Mouse (Mus musculus) Patski (cell line): ENCODE data around the gene Apoc2. TPM values are rescaled to one million over a fixed set of nuclear protein-coding genes. Genes with fewer than 3 reads are reported as not detected.
"Not testable (repeated sequence)": the region's sequence is repeated elsewhere in the genome, so short reads cannot be mapped to it uniquely, and the experiment has no call there.

Experiments used
- ATAC-seq: fragments of 100-300 bp; one replicate; pipeline ENCODE4 v1.8.0; 2021
- CTCF ChIA-PET: fragments of 350-600 bp; sonication (Branson Sonifier 250); formaldehyde crosslinking; loops from one replicate; lab custom pipeline; 2022; ENCODE audit warnings: inconsistent platforms; lab: Charles Lee
- POLR2A ChIA-PET: fragments of 350-600 bp; sonication (Branson Sonifier 250); formaldehyde crosslinking; loops from one replicate; lab custom pipeline; 2022; ENCODE audit warnings: antibody characterized with exemption, inconsistent platforms; lab: Charles Lee
- DNase-seq: peaks from one replicate; pipeline ENCODE4 v3.0.0-alpha.2; 2011; ENCODE audit warnings: low read depth, low spot score
- H3K27me3 ChIP-seq: fragments of 371-371 bp; one replicate; pipeline ENCODE4 v1.5.1; 2021
- CTCF ChIP-seq: fragments of 100-300 bp; IDR thresholded peaks from one replicate; pipeline ENCODE4 v1.5.1; 2021
- in situ Hi-C: fragments of 300-500 bp; cut with MboI; formaldehyde crosslinking; loops from 3 replicates; pipeline ENCODE4 v1.11.1; 2018; ENCODE audit warnings: low pct_unique_long_range_greater_than_20kb, mixed read lengths
- polyA plus RNA-seq: library from polyadenylated mRNA; unstranded; gene quantifications from one replicate; pipeline ENCODE4 v1.2.3, GENCODE M21; 2021

Gene Apoc2
- polyA plus RNA-seq, 1 experiment from 2014 or later, result not detected

- ATAC-seq (peak; percentile 66), DNase-seq (no peak)
- in situ Hi-C loops, result no loop called here
- TF ChIP-seq CTCF, result no peak
- CTCF ChIA-PET, result interaction anchor here (1.0 to 3.8 kb wide), 3 partner anchors 10 to 27 kb away, joined by 4 to 22 read pairs (median 4); no protein-coding TSS in a partner anchor
- H3K27me3 ChIP-seq, result no peaks in the 10 kb centered on the region
- POLR2A ChIA-PET, result no interaction called here
These were observed 15.7 kb upstream of the Apoc2 start for GRCm38 (mm10) chr7:19693421-19693820.

GRCm38 (mm10) chr7:19691873-19692865 is 14.4 kb upstream of the Apoc2 start, which contains the start of gene Apoc1:
Gene Apoc1, minus strand, starts transcription at chr7:19692660.
- ATAC-seq (no peak), DNase-seq (no peak)
- ChIA-PET CTCF (interaction anchor here (1.0 to 3.8 kb wide), 3 partner anchors 9 to 26 kb away, joined by 4 to 22 read pairs (median 4); no protein-coding TSS in a partner anchor), POLR2A (no interaction called here)
- TF ChIP-seq CTCF, result no peak
- no peaks in the 10 kb centered on the region for H3K27me3 ChIP-seq
- in situ Hi-C loops, result no loop called here

- CTCF ChIA-PET, result interaction anchor here (1.9 kb wide), 1 partner anchor 22 kb away, joined by 7 read pairs; no protein-coding TSS in a partner anchor
- no peak for DNase-seq
- POLR2A ChIA-PET, result no interaction called here
- in situ Hi-C loops, result no loop called here
- no peaks in the 10 kb centered on the region for H3K27me3 ChIP-seq
- TF ChIP-seq CTCF, result no peak
- ATAC-seq, result no peak
These were observed 13.7 kb upstream of the Apoc2 start for GRCm38 (mm10) chr7:19691434-19691833.

GRCm38 (mm10) chr7:19690845-19691244 is 13.1 kb upstream of the Apoc2 start:
- ChIA-PET CTCF (interaction anchor here (1.9 kb wide), 1 partner anchor 22 kb away, joined by 7 read pairs; no protein-coding TSS in a partner anchor), POLR2A (interaction anchor here (0.7 kb wide), 2 partner anchors 8 to 221 kb away, joined by 3 to 4 read pairs; partner anchors contain the start of gene Apoe)
- DNase-seq (no peak), ATAC-seq (no peak)
- no peak for TF ChIP-seq CTCF
- no peaks in the 10 kb centered on the region for H3K27me3 ChIP-seq
- in situ Hi-C loops, result no loop called here

- TF ChIP-seq CTCF, result no peak
- ChIA-PET POLR2A (interaction anchor here (0.7 kb wide), 1 partner anchor 14 kb away, joined by 5 read pairs; no protein-coding TSS in a partner anchor), CTCF (no interaction called here)
- no peak for ATAC-seq
- no peak for DNase-seq
- in situ Hi-C loops, result no loop called here
- H3K27me3 ChIP-seq, result no peaks in the 10 kb centered on the region
These were observed 10.9 kb upstream of the Apoc2 start for GRCm38 (mm10) chr7:19688611-19689010.

GRCm38 (mm10) chr7:19688101-19688500 is 10.4 kb upstream of the Apoc2 start:
- H3K27me3 ChIP-seq, result no peaks in the 10 kb centered on the region
- ATAC-seq, result no peak
- no peak for DNase-seq
- in situ Hi-C loops, result no loop called here
- ChIA-PET POLR2A (interaction anchor here (0.7 kb wide), 1 partner anchor 13 kb away, joined by 5 read pairs; no protein-coding TSS in a partner anchor), CTCF (no interaction called here)
- TF ChIP-seq CTCF, result no peak

- ATAC-seq, H3K27me3 ChIP-seq, in situ Hi-C loops, DNase-seq, CTCF ChIA-PET: not testable (repeated sequence)
- POLR2A ChIA-PET, result interaction anchor here (0.7 kb wide), 1 partner anchor 275 kb away, joined by 3 read pairs; no protein-coding TSS in a partner anchor
These were observed 9.3 kb upstream of the Apoc2 start for GRCm38 (mm10) chr7:19686927-19687583.

- no peak for DNase-seq
- no peak for TF ChIP-seq CTCF
- no peaks in the 10 kb centered on the region for H3K27me3 ChIP-seq
- CTCF ChIA-PET, result no interaction called here
- in situ Hi-C loops, result no loop called here
- no peak for ATAC-seq
- POLR2A ChIA-PET, result interaction anchor here (0.7 kb wide), 1 partner anchor 275 kb away, joined by 3 read pairs; no protein-coding TSS in a partner anchor
These were observed 8.8 kb upstream of the Apoc2 start for GRCm38 (mm10) chr7:19686521-19686920.

GRCm38 (mm10) chr7:19685374-19685773 is 7.6 kb upstream of the Apoc2 start:
- CTCF ChIA-PET, result interaction anchor here (1.0 to 2.4 kb wide), 2 partner anchors 12 to 16 kb away, joined by 3 to 11 read pairs; no protein-coding TSS in a partner anchor
- POLR2A ChIA-PET, result no interaction called here
- no peak for ATAC-seq
- no peak for TF ChIP-seq CTCF
- no peak for DNase-seq
- no peaks in the 10 kb centered on the region for H3K27me3 ChIP-seq
- in situ Hi-C loops, result no loop called here

GRCm38 (mm10) chr7:19683771-19684201 is 6.0 kb upstream of the Apoc2 start:
- DNase-seq, result no peak
- no peak for TF ChIP-seq CTCF
- no peak for ATAC-seq
- H3K27me3 ChIP-seq, result no peaks in the 10 kb centered on the region
- in situ Hi-C loops, result no loop called here
- CTCF ChIA-PET, result interaction anchor here (1.4 to 2.4 kb wide), 4 partner anchors 9 to 28 kb away, joined by 3 to 11 read pairs (median 4); no protein-coding TSS in a partner anchor
- POLR2A ChIA-PET, result interaction anchor here (0.8 kb wide), 1 partner anchor 17 kb away, joined by 3 read pairs; no protein-coding TSS in a partner anchor
